Mouse (Mus musculus): ENCODE results near the gene Ptafr.
A peak's percentile ranks its signal among the peaks of the same experiment; 100 is the strongest.
"Not testable (repeated sequence)": the region's sequence is repeated elsewhere in the genome, so short reads cannot be mapped to it uniquely, and the experiment has no call there.

The Ptafr gene

DNA sequence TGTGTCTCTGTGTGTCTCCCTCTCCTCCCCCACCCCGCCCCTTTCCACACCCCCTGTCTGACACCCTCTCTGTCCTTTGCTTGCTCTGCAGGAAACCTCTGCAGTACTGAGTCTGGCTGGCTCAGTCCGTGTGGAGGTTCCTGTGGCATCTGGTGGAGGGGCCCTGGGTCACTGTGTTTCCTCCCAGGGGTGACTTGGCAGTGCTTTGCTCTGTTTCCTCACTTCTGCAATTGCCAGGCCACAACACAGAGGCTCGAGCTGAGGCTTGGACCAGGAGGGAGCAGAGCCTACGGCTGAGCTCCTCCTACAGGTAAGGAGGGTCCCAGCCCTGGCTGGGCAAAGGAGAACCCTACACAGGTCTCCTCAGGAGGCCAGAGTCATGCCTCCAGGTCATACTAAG, at the start of gene Ptafr:
TSS of gene Ptafr (plus strand) at position 103 of the 400 bp plus-strand sequence.
- no peak for DNase-seq (ENCODE audit: low spot score)

DNA sequence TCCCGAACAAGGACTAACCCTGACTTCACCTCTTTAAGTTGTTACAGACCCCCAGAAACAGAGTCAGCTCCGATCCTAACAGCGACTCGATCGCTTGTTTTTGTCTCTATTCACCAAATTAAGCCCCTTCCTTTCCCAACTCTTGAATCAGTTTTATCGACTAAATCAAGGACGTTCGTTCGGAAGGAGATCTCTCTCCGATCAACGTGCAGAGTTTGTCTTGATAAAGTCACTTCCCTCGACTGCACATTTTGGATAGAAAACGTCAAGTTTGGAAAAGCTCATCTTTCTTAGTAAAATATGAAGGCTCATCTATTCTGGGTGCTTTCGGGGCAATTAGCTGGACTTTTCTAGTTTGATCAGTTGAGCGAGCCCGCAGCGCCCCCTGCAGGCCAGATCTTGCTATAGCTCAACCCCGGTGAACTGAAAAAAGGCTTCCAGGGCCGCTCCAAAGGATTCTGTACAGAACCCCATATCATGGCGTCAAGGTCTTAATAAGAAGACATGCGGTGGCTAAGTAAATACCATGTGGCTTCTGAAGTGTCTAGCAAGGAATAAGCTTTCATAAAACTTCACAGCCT, 49.2 kb upstream of the Ptafr start:
- DNase-seq (ENCODE audit: low spot score), result peak; percentile 77

DNA sequence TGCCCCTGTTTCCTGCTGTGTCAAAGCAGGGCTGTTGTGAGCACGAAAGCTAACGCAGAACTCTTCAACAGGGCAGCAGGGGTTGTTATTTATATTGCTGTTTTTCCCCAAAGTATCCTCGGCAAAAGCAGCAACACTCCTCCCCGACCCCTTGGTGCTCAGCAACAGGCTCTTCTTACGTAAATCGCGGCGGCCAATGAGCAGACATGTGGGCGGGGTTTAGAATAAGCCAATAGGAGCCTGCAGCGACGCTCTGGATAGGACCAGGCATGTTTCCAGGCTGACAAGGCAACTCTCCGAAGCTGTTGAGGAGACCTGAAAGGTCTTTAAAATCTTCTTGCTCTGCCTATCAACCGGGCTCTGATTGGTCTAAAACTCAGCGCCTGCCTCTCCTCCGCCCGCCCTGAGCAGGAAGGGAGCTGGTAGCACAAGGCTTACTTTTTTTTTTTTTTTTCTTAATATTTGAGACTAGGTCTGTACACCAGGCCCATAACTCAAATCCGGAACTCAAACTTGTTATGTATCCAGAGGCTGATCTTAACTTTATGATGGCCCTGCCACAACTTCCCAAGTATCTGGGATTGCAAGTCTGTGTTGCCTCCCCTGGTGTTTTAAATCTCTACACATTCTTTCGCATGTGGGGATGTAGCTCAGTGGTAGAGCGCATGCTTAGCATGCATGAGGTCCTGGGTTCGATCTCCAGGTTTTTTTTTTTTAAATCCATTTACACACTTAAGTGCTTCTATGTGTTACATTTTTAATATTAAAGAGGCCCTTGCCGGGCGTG, 48.3 kb upstream of the Ptafr start:
- peak; percentile 95 for DNase-seq (ENCODE audit: low spot score)

DNA sequence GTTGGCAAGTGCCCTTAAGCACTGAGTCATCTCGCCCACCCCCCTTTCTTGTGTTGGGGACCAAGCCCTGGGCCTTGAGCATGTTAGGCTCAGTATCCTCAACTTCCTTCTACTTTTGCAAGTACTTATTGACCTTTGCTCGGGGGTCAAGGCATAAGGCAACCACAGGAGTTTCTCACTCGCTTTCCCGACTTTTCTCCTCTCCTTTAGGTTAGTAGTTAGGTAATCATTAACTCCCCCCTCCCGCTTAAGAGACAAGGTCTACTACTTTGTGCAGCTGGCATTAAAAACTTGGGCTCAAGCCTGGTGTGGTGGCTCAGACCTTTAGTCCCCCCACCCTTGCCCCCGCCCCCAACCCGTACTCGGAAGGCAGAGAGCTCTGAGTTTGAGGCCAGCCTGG, 45.8 kb upstream of the Ptafr start:
- DNase-seq (ENCODE audit: low spot score), result no peak

DNA sequence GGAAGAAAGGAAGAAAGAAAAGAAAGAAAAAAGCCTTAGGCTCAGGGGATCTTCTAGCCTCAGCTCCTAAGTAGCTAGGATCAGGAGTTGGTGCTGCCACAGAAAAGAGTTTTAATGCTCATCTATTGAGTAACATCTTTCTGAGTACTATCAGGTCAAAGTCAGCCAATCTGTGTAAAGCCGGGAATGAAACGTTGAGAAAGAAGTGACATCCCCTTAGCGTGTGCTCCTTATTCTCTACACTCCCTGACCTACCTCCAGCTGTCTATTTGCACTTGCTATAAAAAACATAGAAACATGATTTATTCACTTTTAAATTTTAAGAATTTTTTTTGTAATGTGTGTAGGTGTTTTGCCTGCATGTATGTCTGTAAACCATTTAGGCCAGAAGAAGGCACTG, 44.7 kb upstream of the Ptafr start:
- no peak for DNase-seq (ENCODE audit: low spot score)

DNA sequence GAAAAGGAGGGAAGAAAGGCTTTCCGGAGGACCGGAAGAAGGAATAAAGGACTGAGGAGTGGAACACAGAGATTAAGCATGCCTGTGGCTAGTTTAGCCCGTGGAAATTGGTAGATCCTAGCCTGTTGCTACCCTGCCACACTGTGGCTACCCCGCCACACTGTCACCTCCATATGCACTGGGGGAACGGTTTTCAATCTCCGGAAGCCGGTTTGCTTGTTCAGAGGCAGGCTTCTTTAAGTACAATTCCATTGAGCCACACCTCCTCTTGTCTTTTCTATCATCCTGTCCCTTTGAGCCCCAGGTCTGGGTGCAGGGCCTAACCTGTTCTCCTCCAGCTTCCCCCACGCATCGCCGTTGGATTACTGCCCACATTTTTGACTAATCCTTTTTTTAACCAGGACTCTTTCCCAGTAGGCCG, 39.5 kb upstream of the Ptafr start:
- peak; percentile 64 for DNase-seq (ENCODE audit: low spot score)

DNA sequence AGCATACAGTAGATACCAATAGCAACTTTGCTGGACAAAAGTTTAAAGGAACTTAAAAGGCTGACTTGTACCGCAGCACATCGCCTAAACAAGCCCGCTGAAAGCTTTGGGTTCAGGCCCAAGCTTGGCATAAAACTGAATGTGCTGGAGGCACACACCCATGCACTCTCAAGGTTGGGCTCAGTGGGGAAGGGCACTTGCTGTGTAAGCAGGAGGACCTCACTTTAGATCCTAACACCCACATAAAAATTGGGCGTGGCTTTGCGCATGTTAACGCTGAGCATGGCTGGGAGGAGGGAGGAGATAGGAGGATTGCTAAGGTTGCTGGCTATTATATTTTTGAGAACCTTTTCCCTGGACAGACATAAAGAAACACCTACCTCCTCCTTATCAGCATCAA, 39.1 kb upstream of the Ptafr start:
- peak; percentile 40 for DNase-seq (ENCODE audit: low spot score)

DNA sequence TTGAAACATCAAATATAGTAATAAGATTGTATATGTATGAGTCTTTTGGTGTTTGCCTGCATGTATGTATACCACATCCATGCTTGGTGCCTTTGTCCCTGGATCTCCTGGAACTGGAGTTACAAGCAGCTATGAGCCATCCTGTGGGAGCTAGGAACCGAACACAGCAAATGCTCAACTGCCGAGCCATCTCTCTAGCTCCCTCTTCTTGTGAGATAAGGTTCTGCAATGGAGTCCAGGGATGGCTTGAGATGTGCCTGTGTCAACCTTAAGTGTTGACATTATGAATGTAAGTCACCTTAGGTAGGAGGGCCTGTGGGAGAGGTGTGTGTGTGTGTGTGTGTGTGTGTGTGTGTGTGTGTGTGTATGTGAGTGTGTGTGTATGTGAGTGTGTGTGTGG, 37.2 kb upstream of the Ptafr start:
- no peak for DNase-seq (ENCODE audit: low spot score)

DNA sequence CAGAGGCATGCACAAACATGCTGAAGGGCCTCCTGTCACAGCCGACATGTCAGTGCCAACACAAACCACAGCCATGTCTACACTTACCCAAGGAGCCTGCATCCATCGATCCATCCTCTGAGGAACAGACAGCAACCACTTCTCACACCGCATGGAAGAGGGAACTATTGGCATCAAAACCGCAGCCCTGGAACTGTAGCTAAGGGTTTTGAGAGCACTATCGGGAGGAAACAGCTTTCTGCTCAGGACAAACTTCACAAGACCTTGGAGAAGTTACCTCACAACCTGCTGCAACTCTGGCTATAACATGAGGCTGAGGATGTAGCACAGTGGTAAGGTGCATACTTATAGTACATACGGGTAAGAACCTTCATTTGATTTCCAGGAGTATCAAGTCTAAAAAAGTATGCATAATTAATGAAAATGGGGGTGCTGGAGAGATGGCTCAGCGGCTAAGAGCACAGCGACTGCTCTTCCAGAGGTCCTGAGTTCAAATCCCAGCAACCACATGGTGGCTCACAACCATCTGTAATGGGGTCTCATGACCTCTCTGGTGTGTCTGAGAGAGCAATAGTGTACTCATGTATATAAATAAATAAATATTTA, 35.8 kb upstream of the Ptafr start:
- no peak for DNase-seq (ENCODE audit: low spot score)

DNA sequence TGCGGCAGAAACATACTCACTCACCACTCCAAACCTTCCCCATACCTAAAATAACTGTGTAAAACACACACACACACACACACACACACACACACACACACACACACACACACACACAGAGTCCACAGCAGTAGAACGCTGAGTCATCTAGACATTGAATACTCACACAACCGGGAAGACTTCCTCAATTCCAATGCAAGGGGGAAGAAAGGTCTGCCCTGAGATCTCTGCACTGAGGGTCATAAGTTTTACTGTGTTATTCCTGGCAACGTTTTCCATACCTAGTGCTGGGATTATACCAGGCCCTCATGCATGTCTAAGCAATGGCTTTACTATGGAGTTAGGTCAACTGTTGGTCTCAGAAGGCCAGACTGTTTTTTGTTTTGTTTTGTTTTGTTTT, 34.5 kb upstream of the Ptafr start:
- DNase-seq (ENCODE audit: low spot score), result no peak

DNA sequence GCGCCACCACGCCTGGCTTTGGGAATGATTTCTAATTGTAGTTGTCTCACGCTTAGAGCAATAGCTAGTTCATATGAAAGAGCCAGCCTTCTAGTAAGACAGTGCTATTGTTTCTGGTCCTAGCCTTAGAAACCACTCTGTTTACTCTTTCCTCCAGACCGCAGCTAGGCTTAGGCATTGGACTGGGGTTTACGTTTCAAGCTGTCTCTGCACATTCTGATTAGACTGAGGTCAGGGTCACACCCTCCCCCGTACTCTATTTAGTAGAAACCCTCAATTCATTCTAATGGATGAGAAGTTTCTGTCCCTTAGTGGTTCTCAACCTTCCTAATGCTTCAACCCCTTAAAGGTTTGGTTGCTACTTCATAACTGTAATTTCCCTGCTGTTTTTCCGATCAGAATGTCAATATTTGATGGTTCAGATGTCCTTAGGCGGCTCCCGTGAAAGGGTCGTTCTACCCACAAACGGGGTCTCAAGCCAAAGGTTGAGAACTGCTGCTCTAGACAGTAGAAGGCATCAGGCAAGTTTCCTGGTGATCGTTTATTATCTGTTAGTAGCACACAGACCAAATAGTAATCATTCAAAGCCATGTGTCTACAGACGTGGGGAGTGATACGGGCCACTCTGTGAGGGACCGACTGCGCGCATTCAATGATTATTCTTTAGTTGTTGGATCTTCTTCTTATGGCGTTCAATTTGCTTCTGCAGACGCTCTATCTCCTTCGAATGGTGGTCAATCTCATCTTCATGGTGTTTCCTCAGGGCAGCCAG, 33.6 kb upstream of the Ptafr start:
- no peak for DNase-seq (ENCODE audit: low spot score)

DNA sequence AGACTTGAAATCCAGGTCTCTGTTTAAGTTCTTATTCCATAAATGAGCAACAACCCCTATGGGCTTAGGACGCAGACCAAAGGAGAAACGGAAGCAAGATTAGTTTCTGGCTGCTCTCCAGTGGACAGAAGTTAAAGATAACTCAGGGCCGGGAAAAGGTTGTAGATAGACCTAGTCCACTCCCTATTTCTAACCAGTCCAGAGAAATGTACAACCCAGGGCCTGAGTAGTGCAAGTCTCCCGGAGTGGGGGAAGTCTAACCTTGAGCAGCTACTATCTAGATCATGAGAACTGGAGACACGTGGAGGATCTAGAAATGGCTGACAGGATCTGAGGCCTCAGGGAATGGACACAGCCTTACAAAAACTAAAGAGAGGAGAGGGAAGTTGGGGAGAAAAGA, 31.4 kb upstream of the Ptafr start:
- peak; percentile 51 for DNase-seq (ENCODE audit: low spot score)

DNA sequence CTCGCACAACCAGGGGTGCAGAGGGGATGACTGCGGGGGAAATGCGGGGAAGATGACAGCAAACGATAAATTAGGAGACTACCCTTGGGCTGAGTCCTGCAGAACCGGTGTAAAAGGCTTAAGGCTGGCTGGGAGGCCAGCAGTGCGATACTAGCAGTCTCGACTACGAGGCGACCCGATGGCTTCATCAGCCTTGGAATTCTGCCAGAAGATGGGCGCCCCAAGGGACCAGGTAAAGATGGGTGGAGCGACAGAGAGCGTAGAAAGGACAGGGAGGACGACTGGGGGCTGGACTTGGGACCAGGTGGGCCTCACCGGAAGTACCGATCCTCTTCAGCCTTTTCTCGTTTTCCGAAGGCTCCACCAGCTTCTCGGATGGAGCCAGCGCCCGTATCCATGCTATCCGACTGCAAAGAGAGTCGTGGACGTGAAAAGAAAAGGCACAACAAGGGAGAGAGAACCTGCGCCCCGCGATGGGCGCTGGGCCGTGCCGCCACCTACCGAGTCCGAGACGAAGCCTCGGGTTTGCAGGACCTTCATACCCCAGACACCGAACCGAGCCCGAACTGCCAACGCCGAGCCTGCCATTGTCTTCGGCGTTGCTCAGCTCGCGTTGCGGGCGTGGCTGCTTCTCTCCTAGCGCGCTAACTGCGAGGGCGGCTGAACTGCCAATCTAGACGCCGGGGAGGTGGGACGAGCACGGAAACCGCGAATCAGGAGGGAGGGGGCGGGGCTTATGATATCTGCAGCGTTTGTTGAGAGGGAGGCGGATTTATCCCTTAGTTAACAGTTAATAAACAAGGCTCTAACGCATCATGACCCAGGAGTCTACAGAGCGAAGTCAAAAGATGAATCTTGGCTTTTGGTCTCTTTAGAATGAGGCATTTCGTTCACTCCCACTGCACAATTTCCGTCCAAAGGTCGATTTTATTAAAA, 30.6 kb upstream of the Ptafr start, which contains the start of gene Atpif1:
TSS of gene Atpif1 (minus strand) at position 679 of the 936 bp plus-strand sequence.
- peak; percentile 92 for DNase-seq (ENCODE audit: low spot score)

DNA sequence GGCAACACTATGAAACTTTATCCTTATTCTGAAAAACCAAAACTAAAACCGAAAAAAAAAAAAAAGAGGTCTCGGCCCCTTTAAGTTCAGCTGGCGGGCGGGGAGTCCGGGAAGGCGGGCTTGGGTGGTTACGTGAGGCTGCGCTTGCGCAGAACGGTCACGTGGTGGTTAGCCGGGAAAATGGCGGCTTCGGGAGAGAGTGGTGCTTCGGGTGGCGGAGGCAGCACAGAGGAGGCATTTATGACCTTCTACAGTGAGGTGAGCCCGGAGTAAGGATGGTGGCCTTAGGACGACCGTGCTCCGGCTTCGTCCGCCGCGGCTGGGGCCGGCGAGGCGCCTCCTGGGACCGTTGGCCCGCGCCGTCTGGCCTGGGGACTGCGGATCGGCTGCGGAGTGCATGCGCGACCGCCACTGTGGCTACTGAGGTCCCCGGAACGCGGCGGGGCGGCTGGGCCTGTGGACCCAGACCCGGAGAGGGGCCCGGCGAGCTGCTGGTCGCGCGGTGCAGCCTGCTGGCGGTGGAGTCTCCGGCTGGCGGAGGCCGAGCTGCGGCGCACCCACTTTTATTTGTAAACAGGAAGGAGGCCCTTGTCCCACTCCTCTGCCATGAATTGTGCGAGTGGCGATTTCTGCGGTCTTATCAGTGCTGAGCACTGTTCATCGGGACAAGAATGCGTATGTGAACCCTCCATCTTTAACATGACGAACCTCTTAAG, 28.3 kb upstream of the Ptafr start, which contains the start of gene Dnajc8:
TSS of gene Dnajc8 (plus strand) at position 145 of the 716 bp plus-strand sequence.
- peak; percentile 96 for DNase-seq (ENCODE audit: low spot score)

DNA sequence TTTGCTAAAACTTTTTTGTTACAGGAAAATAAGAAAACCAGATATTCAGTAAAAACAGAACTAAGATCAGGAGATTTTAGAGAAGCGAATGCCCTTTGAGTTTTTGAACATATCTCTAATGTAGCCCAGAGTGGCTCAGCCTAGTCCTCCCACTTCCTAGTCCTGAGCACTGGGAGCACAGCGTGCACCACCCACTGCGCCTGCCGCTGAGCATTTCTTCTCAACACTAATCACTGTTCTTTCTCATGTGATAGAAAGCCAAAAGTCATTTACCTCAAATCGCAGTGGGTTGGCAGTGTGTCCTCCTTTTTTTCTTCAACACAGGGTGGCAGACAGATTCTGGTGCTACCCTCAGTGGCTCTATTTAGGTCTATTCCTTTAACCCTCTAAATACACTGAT, 24.4 kb upstream of the Ptafr start:
- no peak for DNase-seq (ENCODE audit: low spot score)

DNA sequence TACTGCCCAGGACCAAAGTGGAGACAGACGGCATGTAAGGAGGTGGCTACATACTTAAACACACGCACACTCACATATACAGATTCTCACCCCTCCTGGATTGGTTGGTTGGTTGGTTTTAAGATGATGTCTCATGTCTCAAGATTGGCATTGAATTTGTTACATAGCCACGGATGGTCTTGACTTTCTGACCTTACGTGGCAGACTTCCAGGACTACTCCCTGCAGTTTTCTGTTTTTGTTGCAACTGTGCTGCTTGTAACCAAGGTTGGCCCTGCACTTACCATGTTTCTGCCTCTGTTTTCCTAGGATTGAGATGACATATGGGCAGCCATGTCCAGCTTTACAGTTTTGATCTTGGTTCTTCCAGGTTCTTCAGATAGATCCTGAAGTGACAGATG, 22.5 kb upstream of the Ptafr start:
- no peak for DNase-seq (ENCODE audit: low spot score)

DNA sequence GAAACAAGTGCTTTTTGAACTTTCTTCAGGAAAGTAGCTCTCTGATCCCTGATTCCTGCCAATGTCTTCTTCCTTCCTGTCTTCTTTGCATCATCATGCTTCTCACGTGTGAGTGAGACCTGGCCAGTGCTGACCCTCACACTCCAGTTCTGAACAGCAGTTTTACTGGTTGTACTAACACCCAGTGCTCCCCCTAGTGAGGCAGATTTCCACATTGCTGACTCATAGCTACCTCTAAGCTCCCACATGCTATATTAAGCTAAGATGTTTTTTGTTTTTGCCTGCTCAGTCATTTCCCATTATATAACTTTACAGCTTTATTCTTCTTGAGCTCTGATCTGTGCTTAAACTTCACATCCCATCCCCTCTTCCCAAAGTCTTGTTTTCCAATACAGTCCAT, 21.1 kb upstream of the Ptafr start:
- no peak for DNase-seq (ENCODE audit: low spot score)

DNA sequence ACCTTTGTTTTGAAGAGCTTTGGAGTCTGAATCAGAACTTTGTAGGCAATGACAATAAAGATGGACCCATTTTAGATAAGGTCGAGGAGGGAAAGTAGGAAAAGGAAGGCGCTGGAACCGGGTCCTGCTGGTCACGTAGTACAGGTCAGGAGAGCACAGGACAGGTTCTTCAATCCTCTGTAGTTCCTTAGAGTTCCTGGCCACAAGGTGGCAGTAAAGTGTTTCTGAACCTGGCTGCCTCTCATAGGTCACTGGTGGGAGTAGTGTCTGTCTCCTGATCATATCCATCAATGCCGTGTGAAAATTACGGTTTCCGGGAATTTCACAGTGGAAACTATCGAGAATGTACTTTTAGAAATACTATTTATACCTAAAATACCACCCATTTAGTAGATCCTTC, 18.0 kb upstream of the Ptafr start:
- no peak for DNase-seq (ENCODE audit: low spot score)

DNA sequence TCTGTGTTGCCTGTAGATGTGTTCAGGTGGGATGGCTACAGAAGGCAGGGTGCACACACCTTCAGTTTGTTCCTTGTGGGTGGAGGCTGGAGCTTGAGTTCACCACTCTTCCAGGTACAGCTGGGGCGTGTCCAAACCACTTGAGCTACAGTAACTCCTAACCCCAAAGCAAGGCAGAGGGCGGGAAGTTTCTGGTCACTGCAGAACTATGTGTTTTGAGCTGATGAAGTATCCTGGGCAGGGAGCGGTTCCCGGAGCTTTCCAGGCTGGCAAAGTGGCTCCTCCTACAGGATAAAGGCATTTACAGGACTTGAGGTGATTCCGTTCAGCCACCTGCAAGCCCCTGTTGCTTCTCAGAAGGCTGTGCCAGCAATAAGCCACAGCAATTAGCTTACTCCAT, 9.6 kb upstream of the Ptafr start:
- DNase-seq (ENCODE audit: low spot score), result no peak

DNA sequence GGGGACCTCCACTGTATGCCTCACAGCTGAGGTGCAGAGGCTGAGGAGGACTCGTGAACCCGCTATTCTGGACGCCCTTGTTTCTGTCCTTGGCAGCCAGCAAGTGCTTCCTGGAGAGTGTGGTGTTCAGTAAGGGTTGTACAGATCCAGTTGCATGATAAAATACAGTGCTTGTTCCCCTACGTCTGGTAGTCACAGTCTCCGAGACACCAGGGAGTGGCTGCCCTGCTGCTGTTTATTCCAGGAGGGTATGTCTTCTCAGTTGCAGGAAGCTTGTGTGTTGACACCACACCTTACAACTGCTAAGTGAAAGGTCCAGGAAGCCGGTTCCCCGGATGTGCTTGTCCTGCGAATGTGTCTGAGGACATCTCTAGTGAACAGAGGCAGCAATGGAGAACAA, 9.2 kb upstream of the Ptafr start:
- DNase-seq (ENCODE audit: low spot score), result no peak

DNA sequence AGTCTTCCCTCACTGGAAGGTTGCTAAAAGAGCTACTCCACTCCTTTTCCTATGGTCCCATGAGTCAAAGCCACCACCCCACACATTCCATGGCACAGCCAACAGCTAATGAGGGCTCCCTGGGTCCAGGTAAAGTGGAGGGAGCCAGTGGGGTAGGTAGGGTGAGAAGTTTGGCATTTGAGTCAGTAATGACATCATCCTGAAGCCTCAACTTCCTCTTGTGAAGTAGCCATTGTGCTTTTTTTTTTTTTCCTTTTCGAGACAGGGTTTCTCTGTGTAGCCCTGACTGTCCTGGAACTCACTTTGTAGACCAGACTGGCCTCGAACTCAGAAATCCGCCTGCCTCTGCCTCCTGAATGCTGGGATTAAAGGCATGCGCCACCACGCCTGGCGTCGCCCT, 8.3 kb upstream of the Ptafr start:
- DNase-seq (ENCODE audit: low spot score), result not testable (repeated sequence)
